Mouse (Mus musculus) limb, embryonic 10.5 days (tissue): ENCODE data around the gene Ndufaf7. TPM values are rescaled to one million over a fixed set of nuclear protein-coding genes. Genes with fewer than 3 reads are reported as not detected.

Experiments
- DNase-seq: peaks from one replicate; pipeline ENCODE4 v3.0.0-alpha.2; 2017; ENCODE audit warnings: low spot score
- H3K27ac ChIP-seq: fragments of 300-500 bp; sonication (generic); 2 replicates; pipeline ENCODE4 v1.5.1; 2016; ENCODE audit warnings: mild to moderate bottlenecking
- H3K27me3 ChIP-seq: fragments of 300-500 bp; sonication (generic); 2 replicates; pipeline ENCODE4 v1.6.1; 2016; ENCODE audit warnings: low read depth, mild to moderate bottlenecking; ENCODE audit not compliant: poor library complexity, severe bottlenecking
- H3K36me3 ChIP-seq: fragments of 300-500 bp; sonication (generic); 2 replicates; pipeline ENCODE4 v1.6.1; 2016; ENCODE audit warnings: mild to moderate bottlenecking, moderate library complexity
- H3K4me1 ChIP-seq: fragments of 300-500 bp; sonication (generic); 2 replicates; pipeline ENCODE4 v1.6.1; 2016
- H3K4me3 ChIP-seq: fragments of 300-500 bp; sonication (generic); 2 replicates; pipeline ENCODE4 v1.5.1; 2016; ENCODE audit warnings: mild to moderate bottlenecking, moderate library complexity
- H3K9me3 ChIP-seq: fragments of 300-500 bp; sonication (generic); replicated peaks from 2 replicates; pipeline ENCODE4 v1.6.1; 2016; ENCODE audit warnings: mild to moderate bottlenecking
- WGBS: fragments of 180-500 bp; shearing (Covaris S2); methylation state at CpG from one replicate; pipeline ENCODE4 v1.1.7; 2016; 5-methylcytosine and 5-hydroxymethylcytosine counted together
- polyA plus RNA-seq: library from polyadenylated mRNA; unstranded; fragments of >200 nt; fragmentation: Nextera tagmentation; extraction: Ambion mirVana; gene quantifications from 2 replicates; pipeline ENCODE4 v1.2.1, GENCODE M21; 2016

The Ndufaf7 gene
- polyA plus RNA-seq: 47.9 and 48.2 TPM in 2 replicates

DNA sequence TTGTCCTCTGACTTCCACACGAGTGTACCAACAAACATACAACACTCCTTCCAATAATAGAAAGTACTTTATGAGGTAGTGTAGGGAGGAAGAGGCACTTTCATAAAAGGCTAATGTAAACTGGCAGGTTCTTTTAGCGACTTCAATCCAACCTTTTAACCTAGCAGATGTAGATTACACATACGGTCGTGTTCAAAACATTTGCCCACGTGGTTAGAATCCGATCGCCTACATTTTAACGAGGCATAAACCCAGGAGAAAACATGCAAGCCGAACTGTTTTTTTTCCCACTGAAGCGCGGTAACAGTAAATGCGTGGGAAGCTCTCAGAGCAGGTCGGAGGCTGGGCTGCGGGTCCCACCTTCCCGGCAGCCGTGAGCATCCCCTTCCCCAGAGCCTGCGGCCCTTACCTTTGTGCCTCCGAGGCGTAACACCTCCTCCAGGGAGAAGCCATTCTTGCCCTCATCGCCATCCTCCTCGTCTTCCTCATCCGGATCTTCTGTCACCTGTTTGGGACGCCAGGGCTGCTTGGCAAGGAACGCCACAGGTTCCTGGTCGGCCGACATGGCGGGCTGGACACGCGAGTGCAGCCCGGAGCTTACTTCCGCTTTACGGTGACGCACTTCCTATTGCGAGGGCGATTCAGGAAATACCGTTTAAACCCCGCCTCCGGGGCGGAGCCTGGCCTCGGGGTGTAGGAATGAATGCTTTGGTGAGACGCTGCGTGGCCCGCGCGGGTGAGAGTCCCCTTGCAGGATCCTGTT is at the start of gene Ndufaf7, which contains the start of gene Cebpz:
Ndufaf7 (plus strand) TSS at position 671 of the 763 bp plus-strand sequence.
Cebpz (minus strand) TSS at position 601 of the 763 bp plus-strand sequence.
- H3K27me3 ChIP-seq: no peaks in the 10 kb centered on the region
- WGBS: under 1% methylated on average over 45 of the region's 45 CpGs
- peaks cover 11% of the 10 kb centered on the region for H3K4me1 ChIP-seq
- H3K36me3 ChIP-seq: peaks cover 46% of the 10 kb centered on the region
- H3K27ac ChIP-seq: peak within 1 kb of the TSS; percentile 80
- H3K9me3 ChIP-seq: no peaks in the 10 kb centered on the region
- peak; percentile 97 for DNase-seq
- H3K4me3 ChIP-seq: peak within 1 kb of the TSS; percentile 77

DNA sequence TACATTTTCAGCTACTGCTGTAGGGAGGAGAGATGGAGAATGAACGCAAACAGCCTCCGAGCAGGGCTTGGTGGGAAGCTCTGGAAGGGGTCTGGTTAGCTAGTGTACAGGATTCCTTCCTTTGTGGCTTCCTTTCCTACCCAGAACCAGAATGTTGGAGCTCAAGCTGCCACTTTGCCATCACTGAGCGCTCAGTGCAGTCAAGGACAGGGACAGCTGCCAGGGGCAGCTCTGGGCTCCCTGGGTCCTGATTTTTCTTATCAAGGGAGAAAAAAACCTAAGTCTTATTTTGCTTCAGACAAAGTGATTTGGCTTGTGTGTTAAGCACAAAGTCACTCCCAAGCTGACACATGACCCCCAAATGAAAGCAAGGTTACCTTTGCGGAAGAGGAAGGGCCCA is 48.4 kb upstream of the Ndufaf7 start:
- Histone ChIP-seq H3K4me1 (no peaks in the 10 kb centered on the region), H3K27me3 (no peaks in the 10 kb centered on the region), H3K9me3 (no peaks in the 10 kb centered on the region), H3K27ac (no peak overlapping the region), H3K36me3 (no peaks in the 10 kb centered on the region), H3K4me3 (no peak overlapping the region)
- DNase-seq: no peak
- 96% methylated on average over 4 of the region's 4 CpGs for WGBS

DNA sequence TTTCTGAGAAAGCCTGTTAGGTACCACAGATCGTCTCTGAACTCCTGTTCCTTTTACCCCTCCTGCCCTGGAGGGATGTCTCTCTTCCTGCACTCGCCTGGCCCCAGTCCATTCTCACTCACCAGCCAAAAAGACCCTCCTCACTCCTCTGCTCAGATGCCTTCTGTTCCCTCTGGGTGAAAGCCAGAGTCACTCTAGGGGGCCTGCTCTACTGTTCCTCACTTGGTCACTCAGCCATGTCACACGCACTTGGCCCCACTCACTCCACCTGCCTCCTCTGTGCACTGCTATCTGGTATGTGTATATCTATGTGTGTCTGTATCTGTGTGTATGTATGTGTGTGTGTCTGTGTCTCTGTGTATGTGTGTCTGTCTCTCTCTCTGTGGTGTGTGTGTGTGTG is 47.8 kb upstream of the Ndufaf7 start:
- H3K27me3 ChIP-seq: no peaks in the 10 kb centered on the region
- H3K4me1 ChIP-seq: no peaks in the 10 kb centered on the region
- WGBS: 60% methylated on average over 3 of the region's 3 CpGs
- H3K36me3 ChIP-seq: no peaks in the 10 kb centered on the region
- no peak overlapping the region for H3K4me3 ChIP-seq
- DNase-seq: no peak
- no peak overlapping the region for H3K27ac ChIP-seq
- no peaks in the 10 kb centered on the region for H3K9me3 ChIP-seq

DNA sequence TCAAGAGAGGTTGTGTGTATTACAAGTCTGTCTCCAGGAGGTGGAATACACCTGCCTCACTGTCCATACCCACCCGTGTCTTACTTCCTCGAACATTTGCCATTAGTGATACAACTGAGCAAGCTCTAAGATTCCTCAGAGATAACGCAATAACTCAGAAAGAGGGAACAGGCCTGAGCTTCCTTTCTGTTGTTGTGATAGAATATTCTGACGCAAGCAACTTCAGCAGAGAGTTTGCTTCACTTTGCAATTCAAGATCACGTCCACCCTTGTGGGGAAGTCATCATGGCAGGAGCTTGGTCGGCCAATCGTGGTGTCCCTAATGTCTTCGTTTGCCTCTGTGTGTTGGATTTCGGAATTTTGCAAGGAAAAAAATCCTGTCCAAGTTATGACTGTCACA is 45.9 kb upstream of the Ndufaf7 start:
- WGBS: 86% methylated on average over 9 of the region's 9 CpGs
- H3K27me3 ChIP-seq: no peaks in the 10 kb centered on the region
- H3K4me1 ChIP-seq: no peaks in the 10 kb centered on the region
- no peak overlapping the region for H3K27ac ChIP-seq
- no peak overlapping the region for H3K4me3 ChIP-seq
- no peaks in the 10 kb centered on the region for H3K9me3 ChIP-seq
- H3K36me3 ChIP-seq: no peaks in the 10 kb centered on the region
- DNase-seq: no peak

DNA sequence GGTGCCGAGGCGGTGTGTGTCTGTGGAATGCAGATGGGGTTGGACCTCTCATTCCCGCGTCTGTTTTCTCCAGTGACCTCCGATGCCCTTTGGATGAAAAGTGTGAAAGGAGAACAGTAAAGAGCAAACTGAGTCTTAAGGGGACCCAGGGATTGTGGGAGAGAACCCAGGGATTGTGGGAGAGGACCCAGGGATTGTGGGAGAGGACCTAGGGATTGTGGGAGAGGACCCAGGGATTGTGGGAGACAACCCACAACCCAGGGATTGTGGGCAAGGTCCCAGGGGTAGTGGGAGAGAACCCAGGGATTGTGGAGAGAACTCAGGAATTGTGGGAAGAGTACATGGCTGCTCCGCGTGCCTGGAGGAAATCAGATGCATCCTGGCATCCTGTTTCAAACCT is 41.9 kb upstream of the Ndufaf7 start:
- H3K27me3 ChIP-seq: no peaks in the 10 kb centered on the region
- no peaks in the 10 kb centered on the region for H3K4me1 ChIP-seq
- no peaks in the 10 kb centered on the region for H3K9me3 ChIP-seq
- no peaks in the 10 kb centered on the region for H3K36me3 ChIP-seq
- H3K27ac ChIP-seq: no peak overlapping the region
- DNase-seq: no peak
- no peak overlapping the region for H3K4me3 ChIP-seq
- 86% methylated on average over 7 of the region's 7 CpGs for WGBS

DNA sequence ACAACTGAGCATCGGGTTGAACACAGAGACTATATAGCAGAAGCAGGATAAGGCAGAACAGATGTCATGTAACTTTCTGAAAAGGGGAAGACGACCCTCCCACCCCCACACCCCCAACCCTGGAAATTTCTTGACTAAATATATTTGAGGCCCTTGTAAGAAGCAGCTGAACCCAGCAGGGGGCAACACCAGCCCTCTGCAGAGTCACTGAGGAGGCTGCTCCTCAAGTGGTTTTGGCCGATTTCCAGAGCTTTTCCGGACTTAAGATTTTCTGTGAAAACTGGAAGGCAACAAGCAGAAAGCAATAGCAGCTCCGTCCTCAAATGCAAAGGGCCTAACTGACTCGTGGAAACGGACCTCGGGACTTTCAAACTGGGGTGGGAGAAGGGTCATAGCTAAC is 41.5 kb upstream of the Ndufaf7 start:
- WGBS: 46% methylated on average over 8 of the region's 8 CpGs
- Histone ChIP-seq H3K9me3 (no peaks in the 10 kb centered on the region), H3K27me3 (no peaks in the 10 kb centered on the region), H3K27ac (no peak overlapping the region), H3K36me3 (no peaks in the 10 kb centered on the region), H3K4me3 (no peak overlapping the region), H3K4me1 (no peaks in the 10 kb centered on the region)
- no peak for DNase-seq

DNA sequence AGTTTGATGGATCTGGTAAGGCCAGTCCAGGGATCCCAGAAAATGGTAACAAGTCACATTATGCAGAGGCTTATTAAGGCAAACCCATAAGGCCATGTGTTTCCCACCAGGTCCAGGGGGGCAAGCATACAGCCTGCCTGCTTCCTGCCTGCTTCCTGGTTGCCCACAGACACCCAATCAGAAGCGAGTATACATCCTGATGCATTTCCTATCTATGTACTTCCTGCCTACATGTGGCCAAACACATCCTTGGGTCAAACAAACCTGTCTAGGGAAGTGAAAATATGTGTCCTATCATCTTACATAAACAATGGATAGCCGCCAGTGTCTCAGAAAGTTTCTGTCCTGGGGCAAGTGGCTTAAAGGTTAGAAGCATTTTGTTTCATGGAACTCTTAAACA is 33.8 kb upstream of the Ndufaf7 start:
- WGBS: 88% methylated on average over 2 of the region's 2 CpGs
- Histone ChIP-seq H3K9me3 (no peaks in the 10 kb centered on the region), H3K27ac (no peak overlapping the region), H3K4me3 (no peak overlapping the region), H3K4me1 (no peaks in the 10 kb centered on the region), H3K27me3 (no peaks in the 10 kb centered on the region), H3K36me3 (no peaks in the 10 kb centered on the region)
- DNase-seq: no peak

DNA sequence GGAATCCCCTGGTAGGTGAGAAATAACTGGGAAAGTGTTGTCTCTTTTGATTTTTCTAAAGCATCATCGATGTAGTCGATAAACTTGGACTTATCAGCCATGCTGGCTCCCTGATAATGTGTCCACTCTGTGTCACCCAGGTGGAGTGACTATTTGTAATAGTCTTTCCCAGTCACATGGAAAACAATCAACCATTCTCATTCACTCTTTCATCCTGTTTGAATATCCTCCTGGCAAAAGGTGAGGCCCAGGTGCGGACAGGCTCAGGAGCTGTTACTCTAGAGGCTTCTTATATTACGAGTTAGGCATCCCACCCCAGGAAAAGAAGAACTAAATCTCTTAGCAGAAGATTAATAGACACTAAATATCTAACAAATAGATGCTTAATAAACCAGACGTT is 30.0 kb upstream of the Ndufaf7 start, which contains the start of gene Sult6b1:
Sult6b1 (minus strand) TSS at position 101 of the 400 bp plus-strand sequence.
- DNase-seq: no peak
- 87% methylated on average over 5 of the region's 5 CpGs for WGBS
- H3K27me3 ChIP-seq: no peaks in the 10 kb centered on the region
- H3K27ac ChIP-seq: no peak within 1 kb of the TSS
- H3K4me1 ChIP-seq: no peaks in the 10 kb centered on the region
- no peaks in the 10 kb centered on the region for H3K36me3 ChIP-seq
- no peaks in the 10 kb centered on the region for H3K9me3 ChIP-seq
- no peak within 1 kb of the TSS for H3K4me3 ChIP-seq

DNA sequence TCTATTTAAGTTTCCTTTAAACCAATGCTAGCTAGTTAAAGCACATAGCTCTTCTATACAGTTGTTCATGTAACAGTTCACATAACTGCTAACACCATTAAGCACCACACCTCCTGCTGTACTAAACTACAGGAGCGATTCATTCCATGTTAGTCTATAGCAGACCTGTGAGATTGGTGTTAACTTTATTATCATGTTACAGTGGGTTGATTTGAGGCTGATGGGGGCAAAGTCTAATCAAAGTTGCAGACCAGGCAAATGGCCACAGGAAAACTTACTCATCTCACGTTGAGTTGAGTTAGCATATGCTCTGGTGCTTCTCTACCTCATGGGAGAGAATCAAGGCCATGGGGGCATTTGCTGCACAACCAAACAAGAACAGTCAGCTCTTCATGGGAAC is 27.6 kb upstream of the Ndufaf7 start:
- Histone ChIP-seq H3K27ac (no peak overlapping the region), H3K9me3 (no peaks in the 10 kb centered on the region), H3K36me3 (no peaks in the 10 kb centered on the region), H3K27me3 (no peaks in the 10 kb centered on the region), H3K4me3 (no peak overlapping the region), H3K4me1 (no peaks in the 10 kb centered on the region)
- WGBS: 81% methylated on average over 2 of the region's 2 CpGs
- no peak for DNase-seq

DNA sequence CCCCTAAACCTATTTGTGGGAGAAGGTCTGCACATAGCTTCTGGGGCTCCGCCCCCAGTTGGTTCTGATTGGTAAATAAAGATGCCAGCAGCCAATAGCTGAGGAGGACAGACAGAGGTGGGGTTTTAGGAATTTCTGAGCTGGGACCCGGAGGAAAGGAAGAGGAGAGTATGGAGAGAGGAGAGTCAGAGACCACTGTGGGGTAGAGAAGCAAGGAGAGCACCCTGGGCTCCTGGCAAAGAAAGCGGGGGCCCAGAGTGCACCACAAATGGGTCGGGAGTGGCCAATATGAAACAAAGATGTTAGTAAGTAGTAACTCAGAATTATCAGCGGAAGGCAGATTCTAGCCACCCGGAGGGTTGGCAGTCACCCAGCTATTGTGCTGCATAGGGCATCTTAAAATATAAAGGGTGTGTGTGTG is 24.1 kb upstream of the Ndufaf7 start:
- no peaks in the 10 kb centered on the region for H3K9me3 ChIP-seq
- DNase-seq: no peak
- H3K4me3 ChIP-seq: peak overlapping the region; percentile 43
- H3K27ac ChIP-seq: no peak overlapping the region; the same call in 1 of the 2 replicates
- peaks cover 2% of the 10 kb centered on the region; the same call in 1 of the 2 replicates for H3K36me3 ChIP-seq
- WGBS: 25% methylated on average over 6 of the region's 6 CpGs
- H3K27me3 ChIP-seq: no peaks in the 10 kb centered on the region
- peaks cover 16% of the 10 kb centered on the region for H3K4me1 ChIP-seq

DNA sequence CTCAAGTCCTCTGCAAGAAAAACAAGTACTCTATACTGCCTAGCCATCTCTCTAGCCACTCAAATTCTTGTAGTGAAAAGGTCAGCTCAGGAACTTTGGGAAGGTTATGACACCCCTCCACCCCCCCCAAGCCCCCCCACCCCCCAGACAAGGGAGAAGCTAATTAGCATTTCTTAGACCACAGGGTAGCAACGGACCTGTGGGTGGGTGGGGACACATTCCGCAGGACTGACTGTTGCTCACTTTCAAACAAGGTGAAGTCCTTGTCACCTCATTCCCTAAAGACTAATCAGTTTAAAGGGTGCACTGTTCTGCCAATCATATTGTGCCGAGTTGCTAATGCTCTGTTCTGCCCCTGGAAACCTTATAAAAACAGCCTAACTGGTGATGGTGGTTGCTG is 23.0 kb upstream of the Ndufaf7 start:
- Histone ChIP-seq H3K4me3 (no peak overlapping the region), H3K36me3 (peaks cover 12% of the 10 kb centered on the region), H3K27ac (no peak overlapping the region), H3K4me1 (peaks cover 16% of the 10 kb centered on the region), H3K9me3 (no peaks in the 10 kb centered on the region), H3K27me3 (no peaks in the 10 kb centered on the region)
- DNase-seq: no peak
- WGBS: 75% methylated on average over 3 of the region's 3 CpGs

DNA sequence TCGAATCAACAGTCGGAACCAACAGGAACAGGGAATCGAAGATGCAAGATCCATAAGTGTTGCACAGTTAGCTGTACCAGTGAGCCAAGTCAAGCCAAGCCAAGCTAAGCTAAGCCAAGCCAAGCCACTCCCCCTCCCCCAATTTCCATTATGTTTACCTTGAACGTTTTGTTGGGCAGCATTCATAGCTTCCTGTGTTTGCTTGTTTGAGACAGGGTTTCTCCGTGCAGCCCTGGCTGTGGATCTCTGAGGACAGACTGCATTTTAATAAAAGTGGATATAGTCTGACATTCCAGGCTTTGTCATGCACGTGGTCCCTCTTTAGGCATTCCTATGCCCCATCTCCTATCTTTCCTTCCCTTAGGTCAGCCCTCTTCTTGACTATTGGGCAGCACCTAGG is 21.2 kb upstream of the Ndufaf7 start:
- WGBS: 53% methylated on average over 6 of the region's 6 CpGs
- Histone ChIP-seq H3K27me3 (no peaks in the 10 kb centered on the region), H3K36me3 (peaks cover 30% of the 10 kb centered on the region), H3K9me3 (no peaks in the 10 kb centered on the region), H3K4me3 (peak overlapping the region; percentile 64), H3K27ac (peak overlapping the region; percentile 84), H3K4me1 (peaks cover 16% of the 10 kb centered on the region)
- no peak for DNase-seq

DNA sequence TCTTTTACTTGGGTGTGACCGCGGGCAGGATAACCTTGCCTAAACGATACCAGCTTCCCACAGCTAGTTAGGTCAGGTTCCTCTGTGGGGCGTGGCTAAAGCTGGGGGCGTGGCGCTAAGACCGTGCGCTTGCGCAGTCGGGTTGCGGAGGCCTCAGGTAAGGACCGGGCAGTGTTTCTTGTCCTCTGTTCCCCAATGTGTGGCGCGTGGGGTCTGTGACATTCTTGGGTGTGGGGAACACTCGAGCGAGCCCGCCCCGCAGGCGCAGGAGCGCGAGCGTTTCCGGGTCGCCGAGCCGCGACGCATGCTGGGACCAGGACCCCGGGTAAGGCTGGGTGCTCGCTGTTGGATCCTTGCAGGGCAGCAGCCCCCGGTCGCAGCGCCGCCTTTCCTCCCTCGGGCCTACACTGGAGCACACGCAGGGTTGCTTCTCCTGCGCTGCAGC is 20.5 kb upstream of the Ndufaf7 start, which contains the start of gene Cebpzos:
Cebpzos (plus strand) TSS at position 132 of the 445 bp plus-strand sequence.
- DNase-seq: peak; percentile 92
- H3K27ac ChIP-seq: peak within 1 kb of the TSS; percentile 84
- H3K9me3 ChIP-seq: no peaks in the 10 kb centered on the region
- H3K36me3 ChIP-seq: peaks cover 37% of the 10 kb centered on the region
- no peaks in the 10 kb centered on the region for H3K27me3 ChIP-seq
- peaks cover 16% of the 10 kb centered on the region for H3K4me1 ChIP-seq
- WGBS: under 1% methylated on average over 37 of the region's 37 CpGs
- H3K4me3 ChIP-seq: peak within 1 kb of the TSS; percentile 64
